Mouse (Mus musculus): ENCODE results near the gene Kcnb1.

Kcnb1 gene

GRCm38 (mm10) chr2:167056942-167057323 is 133.0 kb downstream of the Kcnb1 start:
- no peak for DNase-seq

DNA sequence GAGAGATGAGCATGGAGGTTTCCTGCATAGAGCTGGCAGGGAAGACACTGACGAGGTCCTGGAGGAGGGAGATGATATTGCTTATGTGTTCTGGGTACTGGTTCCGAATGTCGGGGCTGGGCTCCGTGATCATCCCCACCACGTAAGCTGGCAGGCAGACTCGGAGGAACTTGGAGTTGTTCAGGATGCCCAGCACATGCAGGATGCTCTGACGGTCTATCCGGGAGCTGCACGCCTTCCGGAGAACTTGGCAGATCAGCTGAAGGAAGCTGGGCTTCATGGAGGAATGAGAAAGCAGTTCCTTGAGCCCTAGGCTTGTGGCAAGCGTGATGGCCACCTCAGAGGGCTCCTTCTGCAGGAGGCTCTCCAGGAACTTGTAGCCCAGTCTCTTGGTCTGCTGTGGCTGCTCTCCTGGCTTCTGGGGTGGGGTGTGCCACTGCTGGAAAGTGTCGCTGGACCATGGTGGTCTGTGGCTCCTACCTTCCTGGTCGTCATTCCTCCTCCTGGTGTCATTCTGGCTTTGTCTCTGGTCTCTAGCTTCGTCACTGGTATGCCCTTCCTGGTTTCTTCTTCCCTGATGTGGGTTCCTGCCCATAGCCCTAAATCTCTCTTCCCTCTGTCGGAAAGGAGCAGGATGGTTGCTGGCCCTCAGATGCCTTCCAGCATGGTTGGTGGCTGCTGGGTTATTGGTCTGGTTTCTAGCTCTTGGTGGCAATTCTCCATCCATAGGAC is 133.6 kb downstream of the Kcnb1 start:
- DNase-seq, result no peak

- peak; percentile 79 for DNase-seq
These were observed 134.6 kb downstream of the Kcnb1 start for GRCm38 (mm10) chr2:167055386-167055785.

DNA sequence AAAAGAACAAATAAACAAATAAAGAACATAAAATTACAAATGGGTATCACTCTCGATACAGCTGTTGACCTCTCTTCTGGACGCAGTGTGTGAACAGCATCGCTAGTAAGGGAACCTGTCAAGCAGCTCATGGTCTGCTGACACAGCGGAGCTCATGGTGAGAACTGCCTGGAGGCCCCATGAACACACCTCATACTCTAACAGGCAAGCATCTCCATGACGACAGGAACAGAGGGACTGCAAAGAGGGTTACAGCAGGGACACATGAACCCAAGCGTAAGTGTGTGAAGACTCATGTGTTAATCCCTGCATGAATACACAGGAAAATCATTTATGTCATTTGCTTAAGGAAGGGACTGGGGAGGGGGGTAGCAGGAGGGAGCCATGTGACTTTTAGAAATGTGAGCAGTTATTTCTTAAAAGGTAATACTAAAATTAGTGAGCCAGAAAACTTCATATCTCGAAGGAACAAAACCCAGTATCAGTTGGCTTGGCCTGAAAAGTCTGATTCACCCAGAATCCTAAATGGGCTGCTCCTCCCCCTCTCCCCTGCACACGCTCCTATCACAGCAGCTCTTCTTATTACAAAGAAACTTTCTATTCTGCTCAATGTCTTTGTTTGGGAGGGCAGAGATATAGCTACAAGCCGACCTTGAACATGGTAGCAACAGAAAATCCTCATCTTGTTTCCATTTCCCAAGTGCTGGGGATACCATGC is 136.7 kb downstream of the Kcnb1 start:
- no peak for DNase-seq

DNA sequence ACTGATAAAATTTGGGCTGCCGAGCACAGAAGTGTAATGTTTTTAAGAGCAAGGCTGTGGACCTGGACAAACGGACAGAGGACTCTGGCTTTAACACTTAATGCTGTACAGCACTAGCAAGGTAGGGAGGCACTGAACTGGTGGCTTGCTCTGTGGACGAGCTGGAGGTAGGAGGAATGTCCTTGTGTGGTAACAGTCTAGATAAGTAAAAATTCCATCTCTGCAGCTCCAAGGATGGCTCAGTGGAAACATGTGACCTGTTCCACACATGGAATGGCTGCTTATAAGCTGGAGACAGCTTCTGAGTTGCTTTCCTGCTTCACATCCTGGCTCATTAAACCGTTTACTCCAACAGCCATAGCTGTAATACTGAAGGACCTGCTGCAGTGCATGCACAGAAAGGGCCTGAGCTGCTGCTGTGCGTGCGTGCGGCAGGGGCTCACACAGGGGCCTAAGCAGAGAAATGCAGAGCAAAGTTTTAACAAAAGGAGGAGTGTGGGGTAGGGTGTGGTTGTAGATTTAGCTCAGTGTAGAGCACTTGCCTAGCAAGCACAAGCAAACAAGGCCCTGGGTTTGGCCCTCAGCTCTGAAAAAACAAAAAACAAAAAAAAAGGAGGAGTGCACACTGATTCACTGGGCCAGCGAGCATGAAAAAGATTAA is 141.1 kb downstream of the Kcnb1 start:
- no peak for DNase-seq

DNA sequence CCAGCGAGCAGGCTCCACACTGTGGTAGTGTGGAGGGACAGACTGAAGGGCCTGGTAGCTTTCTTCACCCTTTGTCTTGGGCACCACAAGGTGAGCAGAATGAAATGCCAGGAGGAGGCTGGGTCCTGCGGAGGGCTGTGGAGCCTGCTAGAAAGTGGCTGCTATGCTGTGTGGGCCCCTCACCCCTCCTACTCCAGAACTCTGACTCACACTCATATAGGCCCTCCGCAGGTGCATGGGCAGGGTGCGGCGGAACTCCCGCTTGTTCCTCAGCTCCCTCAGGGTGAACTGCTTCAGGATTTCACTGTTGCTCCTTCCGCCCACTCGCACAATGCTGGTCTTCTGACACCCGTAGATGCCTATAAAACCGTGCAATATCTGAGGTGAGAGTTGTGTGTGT is 141.7 kb downstream of the Kcnb1 start:
- no peak for DNase-seq
